Mouse (Mus musculus) liver, embryonic 14.5 days (tissue): ENCODE data around the gene Slc12a9.

Experiments used
- CTCF ChIP-seq: IDR thresholded peaks from 2 replicates; pipeline ENCODE4 v1.5.1; 2016; ENCODE audit warnings: antibody characterized with exemption, low read depth, control low read depth
- EP300 ChIP-seq: IDR thresholded peaks from 2 replicates; pipeline ENCODE4 v1.6.1; 2016; ENCODE audit warnings: antibody characterized with exemption, low read depth

DNA sequence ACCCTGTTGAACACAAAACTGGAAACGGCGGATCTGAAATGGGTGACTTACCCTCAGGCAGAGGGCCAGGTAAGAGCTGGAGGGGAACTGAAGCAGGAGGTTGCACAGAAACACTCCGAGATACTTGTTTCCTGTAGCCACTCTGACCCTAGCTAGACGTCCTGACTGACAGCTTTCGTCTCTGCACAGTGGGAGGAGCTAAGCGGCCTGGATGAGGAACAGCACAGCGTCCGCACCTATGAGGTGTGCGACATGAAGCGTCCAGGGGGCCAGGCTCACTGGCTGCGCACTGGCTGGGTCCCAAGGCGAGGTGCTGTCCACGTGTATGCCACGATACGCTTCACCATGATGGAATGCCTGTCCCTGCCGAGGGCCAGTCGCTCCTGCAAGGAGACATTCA is 20.7 kb upstream of the Slc12a9 start:
- no peak for TF ChIP-seq EP300
- no peak for TF ChIP-seq CTCF
